Mouse (Mus musculus): ENCODE results near the gene Nav2. TPM values are rescaled to one million over a fixed set of nuclear protein-coding genes. Genes with fewer than 3 reads are reported as not detected.

Gene Nav2
- total and polyA plus RNA-seq, 3 experiments, result 2.0 to 2.7 TPM; not detected in 1

DNA sequence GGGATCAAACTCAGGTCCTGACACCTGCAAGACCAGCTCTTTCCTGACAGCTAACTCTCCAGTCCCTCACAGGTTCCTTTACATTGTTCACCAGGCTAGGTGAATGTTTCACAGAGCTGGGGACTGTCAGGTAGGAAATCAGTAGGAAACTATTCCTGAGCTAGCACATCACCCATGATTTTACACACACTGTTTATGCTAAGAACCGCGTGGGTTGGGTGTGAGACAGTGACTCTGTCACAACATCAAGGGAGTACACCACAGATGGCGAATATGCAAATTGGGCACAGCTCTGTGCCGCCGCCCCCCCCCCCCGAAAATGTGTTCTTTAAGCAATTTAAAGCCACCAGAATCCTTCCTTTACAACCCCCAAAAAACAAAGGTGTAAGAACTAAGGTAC is 586.1 kb downstream of the Nav2 start:
- Histone ChIP-seq H3K27ac (ENCODE audit: control insufficient read depth, low read depth, low read length) (no peak overlapping the region), H3K79me2 (ENCODE audit: control insufficient read depth, insufficient read depth, low read length, poor library complexity) (no peaks in the 10 kb centered on the region), H3K9me3 (replicated peaks; ENCODE audit: insufficient read depth, low read length) (no peaks in the 10 kb centered on the region), H3K36me3 (ENCODE audit: control insufficient read depth in 1 of 2, insufficient read depth in 2 of 2, low read length in 2 of 2) (no peaks in the 10 kb centered on the region), H3K4me1 (ENCODE audit: control insufficient read depth in 1 of 2, insufficient read depth in 2 of 2, low read length in 2 of 2) (no peaks in the 10 kb centered on the region), H3K27me3 (ENCODE audit: control insufficient read depth in 1 of 2, insufficient read depth in 2 of 2, low read length in 2 of 2) (no peaks in the 10 kb centered on the region), H3K9ac (ENCODE audit: control insufficient read depth, low read depth, low read length, poor library complexity, severe bottlenecking) (no peak overlapping the region), H3K4me3 (ENCODE audit: control insufficient read depth in 1 of 2, insufficient read depth in 1 of 2, low read depth in 2 of 2, low read length in 2 of 2) (no peak overlapping the region)
- no peak for DNase-seq (ENCODE audit: low read depth, low spot score)
- TF ChIP-seq TCF12 (IDR thresholded peaks at IDR 0.05; ENCODE audit: low read depth, low read length) (no peak), MAFK (IDR thresholded peaks at IDR 0.05; ENCODE audit: borderline replicate concordance, low read depth, low read length) (no peak), MAZ (IDR thresholded peaks at IDR 0.05; ENCODE audit: low read depth, low read length) (no peak), GATA1 (IDR thresholded peaks at IDR 0.05; ENCODE audit: low read depth, low read length) (no peak), SIN3A (IDR thresholded peaks at IDR 0.05; ENCODE audit: low read length) (no peak), SMC3 (IDR thresholded peaks at IDR 0.05; ENCODE audit: low read depth, low read length) (no peak), BHLHE40 (IDR thresholded peaks at IDR 0.05; ENCODE audit: borderline replicate concordance, low read depth, low read length) (no peak), NRF1 (IDR thresholded peaks at IDR 0.05; ENCODE audit: insufficient read depth, low read depth, low read length, poor library complexity, severe bottlenecking) (no peak), ZKSCAN1 (IDR thresholded peaks at IDR 0.05; ENCODE audit: low read depth, low read length) (no peak)

- no peaks in the 10 kb centered on the region for H3K36me3 ChIP-seq (ENCODE audit: control insufficient read depth in 1 of 2, insufficient read depth in 2 of 2, low read length in 2 of 2)
- no peak for TF ChIP-seq MEF2A (IDR thresholded peaks at IDR 0.05; ENCODE audit: extremely low read depth, insufficient replicate concordance, low read depth, low read length, poor library complexity, severe bottlenecking)
- TF ChIP-seq MAZ (IDR thresholded peaks at IDR 0.05; ENCODE audit: low read depth, low read length), result no peak
- TF ChIP-seq CHD1 (IDR thresholded peaks at IDR 0.05; ENCODE audit: low read depth, low read length), result no peak
- no peaks in the 10 kb centered on the region for H3K9me3 ChIP-seq (replicated peaks; ENCODE audit: insufficient read depth, low read length)
- H3K27me3 ChIP-seq (ENCODE audit: control insufficient read depth in 1 of 2, insufficient read depth in 2 of 2, low read length in 2 of 2), result no peaks in the 10 kb centered on the region
- no peak overlapping the region for H3K4me3 ChIP-seq (ENCODE audit: control insufficient read depth in 1 of 2, insufficient read depth in 1 of 2, low read depth in 2 of 2, low read length in 2 of 2)
- no peak for DNase-seq (ENCODE audit: low read depth, low spot score)
- H3K79me2 ChIP-seq (ENCODE audit: control insufficient read depth, insufficient read depth, low read length, poor library complexity), result no peaks in the 10 kb centered on the region
- no peak overlapping the region for H3K27ac ChIP-seq (ENCODE audit: control insufficient read depth, low read depth, low read length)
- H3K9ac ChIP-seq (ENCODE audit: control insufficient read depth, low read depth, low read length, poor library complexity, severe bottlenecking), result no peak overlapping the region
- H3K4me1 ChIP-seq (ENCODE audit: control insufficient read depth in 1 of 2, insufficient read depth in 2 of 2, low read length in 2 of 2), result no peaks in the 10 kb centered on the region
Measured at GRCm38 (mm10) chr7:49496111-49496510, 587.6 kb downstream of the Nav2 start.

DNA sequence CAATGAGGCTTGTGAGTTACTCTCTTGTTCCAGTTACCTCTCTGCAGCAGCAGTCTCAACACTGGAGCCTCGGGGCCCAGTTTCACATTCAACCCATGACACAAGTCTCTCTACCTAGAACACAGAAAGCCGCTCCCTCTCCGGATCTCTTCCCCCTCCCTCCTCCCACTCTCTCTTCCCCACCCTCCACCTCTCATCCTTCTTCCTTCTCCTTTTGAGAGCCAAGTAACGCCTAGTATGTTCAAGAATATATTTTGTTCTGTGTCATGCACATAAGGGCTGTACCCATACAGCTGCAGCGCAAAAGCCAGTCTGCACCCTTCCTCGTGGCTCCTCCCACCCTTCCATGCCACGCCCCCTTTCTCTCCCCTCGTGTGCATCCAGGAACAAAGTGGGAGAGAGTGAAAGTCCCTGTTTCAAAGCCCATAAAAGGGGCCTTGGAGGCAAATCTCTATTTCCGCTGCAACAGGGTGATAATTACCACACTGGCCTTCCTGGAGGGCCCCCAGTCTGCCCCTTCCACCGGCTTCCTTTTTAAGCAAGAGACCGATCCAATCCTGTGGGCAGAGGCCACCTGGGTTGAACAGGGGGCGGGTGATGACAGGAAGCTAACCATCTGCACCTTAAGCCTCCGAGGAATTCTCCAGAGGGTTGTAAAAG is 588.4 kb downstream of the Nav2 start:
- Histone ChIP-seq H3K79me2 (ENCODE audit: control insufficient read depth, insufficient read depth, low read length, poor library complexity) (no peaks in the 10 kb centered on the region), H3K9ac (ENCODE audit: control insufficient read depth, low read depth, low read length, poor library complexity, severe bottlenecking) (no peak overlapping the region), H3K9me3 (replicated peaks; ENCODE audit: insufficient read depth, low read length) (no peaks in the 10 kb centered on the region)

More for the DNA sequence above, 588.4 kb downstream of the Nav2 start:
- H3K27ac ChIP-seq (ENCODE audit: control insufficient read depth, low read depth, low read length), result no peak overlapping the region
- no peak for DNase-seq (ENCODE audit: low read depth, low spot score)
- no peak overlapping the region for H3K4me3 ChIP-seq (ENCODE audit: control insufficient read depth in 1 of 2, insufficient read depth in 1 of 2, low read depth in 2 of 2, low read length in 2 of 2)
- H3K4me1 ChIP-seq (ENCODE audit: control insufficient read depth in 1 of 2, insufficient read depth in 2 of 2, low read length in 2 of 2), result no peaks in the 10 kb centered on the region
- no peaks in the 10 kb centered on the region for H3K27me3 ChIP-seq (ENCODE audit: control insufficient read depth in 1 of 2, insufficient read depth in 2 of 2, low read length in 2 of 2)
- no peaks in the 10 kb centered on the region for H3K36me3 ChIP-seq (ENCODE audit: control insufficient read depth in 1 of 2, insufficient read depth in 2 of 2, low read length in 2 of 2)
- no peak for TF ChIP-seq NRF1 (IDR thresholded peaks at IDR 0.05; ENCODE audit: insufficient read depth, low read depth, low read length, poor library complexity, severe bottlenecking)
- no peak for TF ChIP-seq UBTF (IDR thresholded peaks at IDR 0.05; ENCODE audit: borderline replicate concordance, insufficient read depth, low read depth, low read length)
- TF ChIP-seq USF2 (IDR thresholded peaks at IDR 0.05; ENCODE audit: borderline replicate concordance in 1 of 2, insufficient read depth in 1 of 2, low read depth in 1 of 2, low read length in 2 of 2), result no peak
- no peak for TF ChIP-seq TCF12 (IDR thresholded peaks at IDR 0.05; ENCODE audit: low read depth, low read length)
- no peak for TF ChIP-seq ZNF384 (IDR thresholded peaks at IDR 0.05; ENCODE audit: low read depth, low read length)
- TF ChIP-seq ETS1 (IDR thresholded peaks at IDR 0.05; ENCODE audit: low read depth, low read length), result no peak
- TF ChIP-seq ELF1 (IDR thresholded peaks at IDR 0.05; ENCODE audit: low read depth, low read length), result no peak
- no peak for TF ChIP-seq MXI1 (IDR thresholded peaks at IDR 0.05; ENCODE audit: low read depth, low read length)
- TF ChIP-seq TAL1 (IDR thresholded peaks at IDR 0.05; ENCODE audit: low read length), result no peak
- TF ChIP-seq MAFK (IDR thresholded peaks at IDR 0.05; ENCODE audit: borderline replicate concordance, low read depth, low read length), result no peak
- TF ChIP-seq BHLHE40 (IDR thresholded peaks at IDR 0.05; ENCODE audit: borderline replicate concordance, low read depth, low read length), result no peak
- TF ChIP-seq JUND (IDR thresholded peaks at IDR 0.05; ENCODE audit: low read depth, low read length), result no peak
- TF ChIP-seq CTCF (IDR thresholded peaks at IDR 0.05 in 2 of 3, conservative IDR thresholded peaks at IDR 0.05 in 1 of 3; ENCODE audit: control insufficient read depth in 1 of 3, insufficient read depth in 1 of 3, low read depth in 2 of 3, low read length in 3 of 3, poor library complexity in 1 of 3, severe bottlenecking in 1 of 3), result no peak
- TF ChIP-seq MYC (IDR thresholded peaks at IDR 0.05; ENCODE audit: low read depth, low read length), result no peak
- no peak for TF ChIP-seq CHD1 (IDR thresholded peaks at IDR 0.05; ENCODE audit: low read depth, low read length)
- no peak for TF ChIP-seq POLR2AphosphoS2 (IDR thresholded peaks at IDR 0.05; ENCODE audit: low read length)
- TF ChIP-seq MAZ (IDR thresholded peaks at IDR 0.05; ENCODE audit: low read depth, low read length), result no peak
- no peak for TF ChIP-seq E2F4 (IDR thresholded peaks at IDR 0.05; ENCODE audit: borderline replicate concordance, low read depth, low read length)

All from MEL (cell line).